Mouse (Mus musculus) cerebellum, adult 2 months (tissue): ENCODE data around the gene Pik3r2.

Experiments
- CTCF ChIP-seq: fragments of 200-500 bp; IDR thresholded peaks from 2 replicates; pipeline ENCODE4 v1.5.1; 2011; ENCODE audit warnings: low read depth, mild to moderate bottlenecking, control low read depth, low read length, moderate library complexity, borderline replicate concordance; ENCODE audit not compliant: insufficient read depth
- POLR2A ChIP-seq: fragments of 200-500 bp; IDR thresholded peaks from 2 replicates; pipeline ENCODE4 v1.6.1; 2011; ENCODE audit warnings: low read length, control low read depth, borderline replicate concordance; ENCODE audit not compliant: insufficient read depth

- TF ChIP-seq POLR2A, result no peak
- TF ChIP-seq CTCF, result no peak
Observed at GRCm38 (mm10) chr8:70775227-70775626, 1.3 kb downstream of the Pik3r2 start.
